Mouse (Mus musculus) bone marrow, adult 2 months (tissue): ENCODE results near the gene Fyb. TPM values are rescaled to one million over a fixed set of nuclear protein-coding genes. Genes with fewer than 3 reads are reported as not detected.
A peak's percentile ranks its signal among the peaks of the same experiment; 100 is the strongest.

Experiments
- H3K27ac ChIP-seq: fragments of 200-500 bp; 2 replicates; pipeline ENCODE4 v1.5.1; 2012; ENCODE audit warnings: low read depth, mild to moderate bottlenecking, control low read depth, inconsistent platforms, low read length; ENCODE audit not compliant: control insufficient read depth, poor library complexity, insufficient read depth
- H3K4me1 ChIP-seq: fragments of 200-500 bp; 2 replicates; pipeline ENCODE4 v1.6.1; 2011; ENCODE audit warnings: low read length; ENCODE audit not compliant: control insufficient read depth, insufficient read depth
- H3K4me3 ChIP-seq: fragments of 200-500 bp; replicated peaks from 2 replicates; pipeline ENCODE3; 2011; ENCODE audit warnings: mild to moderate bottlenecking, low read depth, low read length, control low read depth; ENCODE audit not compliant: control insufficient read depth
- CTCF ChIP-seq: fragments of 200-500 bp; IDR thresholded peaks from 2 replicates; pipeline ENCODE4 v1.5.1; 2011; ENCODE audit warnings: low read length, control low read depth; ENCODE audit not compliant: control insufficient read depth, insufficient read depth
- POLR2A ChIP-seq: fragments of 200-500 bp; IDR thresholded peaks from 2 replicates; pipeline ENCODE4 v1.6.1; 2011; ENCODE audit warnings: low read depth, mild to moderate bottlenecking, control low read depth, low read length, borderline replicate concordance; ENCODE audit not compliant: control insufficient read depth
- WGBS: fragments of 180-500 bp; shearing (Covaris S2); methylation state at CpG from one replicate; pipeline ENCODE4 v1.1.7; 2018; 5-methylcytosine and 5-hydroxymethylcytosine counted together
- polyA plus RNA-seq: library from polyadenylated mRNA; stranded (reverse); fragments of >200 nt; gene quantifications from 2 replicates; pipeline ENCODE4 v1.2.4, GENCODE M21; 2011; ENCODE audit warnings: low replicate concordance; ENCODE audit not compliant: missing spikeins, insufficient read depth, insufficient read length

The Fyb gene
- polyA plus RNA-seq, 1 experiment = 126 TPM

GRCm38 (mm10) chr15:6616382-6617149, 93.9 kb downstream of the Fyb start:
- no peak for TF ChIP-seq POLR2A
- H3K4me1 ChIP-seq = no peaks in the 10 kb centered on the region
- no peak overlapping the region for H3K4me3 ChIP-seq
- 78% methylated on average over 5 of the region's 5 CpGs for WGBS
- H3K27ac ChIP-seq = no peak overlapping the region

DNA sequence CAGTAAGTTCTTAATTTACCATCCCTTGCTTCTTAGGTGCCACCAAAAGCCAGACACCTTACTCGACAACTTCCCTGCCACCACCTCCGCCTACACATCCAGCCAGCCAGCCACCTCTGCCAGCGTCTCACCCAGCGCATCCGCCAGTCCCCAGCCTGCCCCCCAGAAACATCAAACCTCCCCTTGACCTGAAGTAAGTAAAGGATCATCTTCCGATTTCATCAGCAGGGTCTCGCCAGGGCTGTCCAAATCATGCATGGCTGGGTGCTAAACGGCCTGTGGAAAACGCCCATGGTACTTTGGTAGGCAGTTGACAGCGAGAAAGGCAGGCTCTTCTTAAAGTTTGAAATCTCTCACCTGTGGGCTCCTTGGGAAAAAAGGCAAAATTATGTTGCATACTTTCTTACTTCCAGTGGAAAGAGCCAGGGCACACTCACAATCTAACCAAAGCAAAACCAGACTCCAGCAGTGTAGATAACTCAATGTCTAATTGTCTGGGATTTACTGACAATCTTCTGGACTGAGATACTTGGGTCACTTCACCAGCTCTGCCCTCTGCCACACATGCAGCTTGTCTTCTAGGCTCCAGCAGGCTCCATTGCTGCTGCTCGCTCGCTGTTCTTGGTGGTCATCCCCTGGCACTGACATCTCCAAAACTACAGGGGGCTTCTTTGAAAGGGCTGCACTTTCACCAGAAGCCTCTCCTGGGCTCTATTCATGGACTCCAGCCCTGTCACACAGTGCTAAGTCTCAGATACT, 97.1 kb downstream of the Fyb start:
- 87% methylated on average over 12 of the region's 12 CpGs for WGBS
- H3K4me3 ChIP-seq = no peak overlapping the region
- no peak for TF ChIP-seq CTCF
- peaks cover 4% of the 10 kb centered on the region for H3K4me1 ChIP-seq
- H3K27ac ChIP-seq = no peak overlapping the region

- TF ChIP-seq CTCF (peak; percentile 70), POLR2A (no peak)
- no peak overlapping the region for H3K4me3 ChIP-seq
- H3K27ac ChIP-seq = no peak overlapping the region
- H3K4me1 ChIP-seq = peaks cover 4% of the 10 kb centered on the region
- WGBS = 24% methylated on average over 5 of the region's 5 CpGs
These were observed 99.9 kb downstream of the Fyb start for GRCm38 (mm10) chr15:6622512-6622911.

DNA sequence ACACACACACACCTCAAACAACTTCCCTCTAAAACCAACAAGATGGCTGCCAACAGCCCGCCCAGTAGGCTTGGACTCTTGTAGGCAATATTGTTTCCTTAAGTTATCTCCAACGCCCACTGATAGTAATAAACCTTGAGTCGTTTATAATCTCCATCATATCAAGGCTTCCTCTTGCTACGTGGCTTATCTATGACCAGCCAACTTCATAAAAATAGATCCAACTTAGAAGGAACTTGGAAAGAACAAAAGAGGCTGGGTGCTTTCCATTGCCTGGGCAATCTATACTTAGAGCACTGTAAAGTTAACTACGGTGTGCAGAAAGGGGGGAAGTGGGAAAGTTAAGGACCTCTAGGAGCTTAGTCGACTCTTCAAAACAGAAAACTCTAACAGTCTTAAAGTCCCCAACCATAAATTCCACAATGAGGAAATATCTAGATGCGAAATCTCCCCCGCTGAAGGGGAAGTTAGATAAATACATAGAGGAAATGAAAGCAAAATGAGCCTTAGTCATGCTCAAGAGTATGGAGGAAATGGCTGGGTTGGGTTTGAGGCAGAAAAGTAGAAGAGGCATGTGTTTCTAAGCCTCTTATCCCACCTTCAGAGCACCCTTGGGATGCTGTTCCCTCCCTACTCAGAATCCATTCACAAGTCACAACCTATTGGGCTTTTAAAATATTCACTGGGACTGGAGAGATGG, 101.0 kb downstream of the Fyb start:
- TF ChIP-seq POLR2A (no peak), CTCF (no peak)
- 13% methylated on average over 8 of the region's 8 CpGs for WGBS
- Histone ChIP-seq H3K4me3 (no peak overlapping the region), H3K4me1 (peaks cover 4% of the 10 kb centered on the region), H3K27ac (peak overlapping the region; percentile 68; the same call in 1 of the 2 replicates)

DNA sequence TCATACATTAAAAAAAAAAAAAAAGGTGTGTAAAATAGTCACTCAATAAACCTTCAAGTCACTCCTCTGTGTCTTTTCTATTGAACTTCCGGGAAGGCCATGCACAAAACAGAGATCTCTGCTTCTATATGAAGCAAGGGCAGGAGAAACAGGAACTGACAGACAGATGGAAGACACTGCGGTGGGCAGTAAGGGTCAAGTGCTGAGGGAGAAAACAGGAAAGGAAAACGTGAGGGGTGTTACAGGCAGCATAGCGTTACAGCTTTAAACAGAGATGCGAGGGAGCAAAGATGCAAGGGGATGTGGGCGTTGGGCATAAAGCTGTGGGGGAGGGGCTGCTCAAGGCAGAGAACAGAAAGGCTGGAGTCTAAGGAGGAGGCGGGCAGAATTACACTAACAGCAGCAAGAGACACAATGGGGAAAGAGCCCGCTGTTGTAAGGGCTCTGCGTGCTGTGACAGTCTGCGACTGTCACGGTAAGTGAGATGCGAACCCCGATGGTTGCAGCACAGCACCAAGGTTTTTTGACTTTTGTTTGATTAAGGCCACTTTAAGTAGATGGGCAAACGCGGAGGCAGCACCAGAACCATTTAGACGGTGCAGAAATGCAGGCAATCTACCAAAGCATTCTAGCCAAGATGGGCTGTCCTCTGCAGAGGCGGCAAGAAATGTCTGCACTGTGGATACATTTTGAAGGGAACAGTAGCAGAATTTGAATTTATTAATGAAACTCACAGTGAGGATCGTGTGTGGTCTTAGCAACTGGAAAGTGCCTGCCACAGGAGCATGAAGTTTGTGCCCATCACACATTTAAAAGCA, 101.9 kb downstream of the Fyb start:
- TF ChIP-seq CTCF (no peak), POLR2A (no peak)
- Histone ChIP-seq H3K4me1 (peaks cover 4% of the 10 kb centered on the region), H3K27ac (peak overlapping the region; percentile 68), H3K4me3 (no peak overlapping the region)
- WGBS = 54% methylated on average over 18 of the region's 18 CpGs

GRCm38 (mm10) chr15:6625607-6626033, 103.0 kb downstream of the Fyb start:
- Histone ChIP-seq H3K4me1 (peaks cover 4% of the 10 kb centered on the region), H3K27ac (no peak overlapping the region), H3K4me3 (no peak overlapping the region)
- no peak for TF ChIP-seq CTCF
- WGBS = 1% methylated on average over 6 of the region's 6 CpGs

DNA sequence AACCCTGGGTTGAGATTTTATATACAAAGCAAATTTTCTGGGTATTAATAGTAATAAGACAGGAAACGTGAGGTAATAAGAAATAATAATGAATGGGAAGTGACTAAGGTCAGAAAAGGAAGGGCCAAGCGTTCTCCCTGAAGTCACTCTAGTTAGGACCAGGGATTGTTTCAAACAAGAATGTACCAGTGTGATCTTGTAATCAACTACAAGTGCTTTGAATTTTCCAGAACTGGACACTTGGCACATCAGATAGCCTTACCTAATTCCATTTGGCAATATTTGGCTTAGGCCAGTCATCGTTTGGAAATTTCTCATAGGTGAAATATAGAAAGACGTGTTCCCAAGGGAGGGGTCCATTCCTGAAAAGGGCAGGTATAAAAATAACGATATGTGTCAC, 103.5 kb downstream of the Fyb start:
- TF ChIP-seq CTCF (no peak), POLR2A (no peak)
- Histone ChIP-seq H3K4me3 (no peak overlapping the region), H3K4me1 (peaks cover 4% of the 10 kb centered on the region), H3K27ac (no peak overlapping the region)
- 46% methylated on average over 5 of the region's 5 CpGs for WGBS
